Mouse (Mus musculus) bone marrow macrophage, adult 2 months (primary cell): ENCODE measurements around the gene Adcy9. TPM values are rescaled to one million over a fixed set of nuclear protein-coding genes. Genes with fewer than 3 reads are reported as not detected.

ENCODE experiments used
- H3K27ac ChIP-seq: 2 replicates; pipeline ENCODE4 v1.5.1; 2012; ENCODE audit warnings: low read depth, low read length; ENCODE audit not compliant: insufficient read depth
- H3K4me1 ChIP-seq: 2 replicates; pipeline ENCODE4 v1.6.1; 2012; ENCODE audit warnings: low read length; ENCODE audit not compliant: control insufficient read depth, insufficient read depth
- H3K4me3 ChIP-seq: 2 replicates; pipeline ENCODE4 v1.5.1; 2012; ENCODE audit warnings: mild to moderate bottlenecking, low read length, moderate library complexity; ENCODE audit not compliant: insufficient read depth
- CTCF ChIP-seq: IDR thresholded peaks from 2 replicates; pipeline ENCODE4 v1.5.1; 2012; ENCODE audit warnings: low read depth, mild to moderate bottlenecking, low read length, moderate library complexity
- POLR2A ChIP-seq: IDR thresholded peaks from 2 replicates; pipeline ENCODE4 v1.6.1; 2012; ENCODE audit warnings: mild to moderate bottlenecking, low read depth, low read length, borderline replicate concordance
- polyA plus RNA-seq: library from polyadenylated mRNA; stranded (reverse); fragments of >200 nt; gene quantifications from 2 replicates; pipeline ENCODE4 v1.2.4, GENCODE M21; 2012; ENCODE audit not compliant: missing spikeins, insufficient read depth, insufficient read length

Gene Adcy9
- polyA plus RNA-seq, 1 experiment, result 10.5 TPM

GRCm38 (mm10) chr16:4279601-4280000, 140.7 kb downstream of the Adcy9 start:
- H3K4me3 ChIP-seq, result no peak overlapping the region
- no peak overlapping the region for H3K27ac ChIP-seq
- peaks cover 44% of the 10 kb centered on the region for H3K4me1 ChIP-seq
- TF ChIP-seq POLR2A (no peak), CTCF (no peak)

GRCm38 (mm10) chr16:4276621-4277020, 143.7 kb downstream of the Adcy9 start:
- TF ChIP-seq CTCF (no peak), POLR2A (no peak)
- Histone ChIP-seq H3K4me3 (no peak overlapping the region), H3K4me1 (peaks cover 59% of the 10 kb centered on the region), H3K27ac (peak overlapping the region; percentile 59)

- Histone ChIP-seq H3K4me1 (peaks cover 54% of the 10 kb centered on the region), H3K4me3 (no peak overlapping the region), H3K27ac (peak overlapping the region; percentile 59)
- no peak for TF ChIP-seq POLR2A
Measured at GRCm38 (mm10) chr16:4276151-4276550, 144.1 kb downstream of the Adcy9 start.

GRCm38 (mm10) chr16:4273702-4274476, 146.4 kb downstream of the Adcy9 start:
- no peak overlapping the region for H3K4me3 ChIP-seq
- peak overlapping the region; percentile 40 for H3K27ac ChIP-seq
- H3K4me1 ChIP-seq, result peaks cover 36% of the 10 kb centered on the region
- TF ChIP-seq CTCF (no peak), POLR2A (no peak)

- Histone ChIP-seq H3K4me1 (peaks cover 36% of the 10 kb centered on the region), H3K27ac (no peak overlapping the region), H3K4me3 (no peak overlapping the region)
- no peak for TF ChIP-seq POLR2A
- TF ChIP-seq CTCF, result no peak
Measured at GRCm38 (mm10) chr16:4272254-4272653, 148.0 kb downstream of the Adcy9 start.

DNA sequence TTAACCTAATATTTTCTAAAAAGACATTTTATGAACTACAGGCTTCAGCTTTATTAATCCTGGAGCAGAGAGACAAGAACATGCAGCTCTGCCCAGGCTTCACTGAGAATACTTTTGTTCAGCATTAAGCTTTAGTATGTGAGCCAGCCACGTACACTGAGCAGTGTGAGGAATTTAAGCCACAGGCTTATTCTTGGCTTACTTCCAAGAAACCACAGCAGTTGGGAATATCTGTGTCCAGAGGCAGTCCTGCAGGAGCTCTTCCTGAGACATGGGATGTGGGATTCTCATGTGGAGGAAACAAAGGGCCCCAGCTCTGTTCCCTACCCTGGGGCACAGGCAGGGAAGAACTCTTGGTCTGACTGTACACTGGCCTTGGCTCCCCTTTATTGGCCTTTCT, 149.4 kb downstream of the Adcy9 start:
- Histone ChIP-seq H3K4me3 (no peak overlapping the region), H3K4me1 (peaks cover 28% of the 10 kb centered on the region), H3K27ac (no peak overlapping the region)
- TF ChIP-seq POLR2A (no peak), CTCF (no peak)

GRCm38 (mm10) chr16:4267857-4268666, 152.2 kb downstream of the Adcy9 start:
- TF ChIP-seq CTCF, result peak; percentile 29; the same call in 1 of the 2 replicates
- TF ChIP-seq POLR2A, result no peak
- Histone ChIP-seq H3K4me3 (peak overlapping the region; percentile 25; the same call in 1 of the 2 replicates), H3K27ac (no peak overlapping the region), H3K4me1 (peaks cover 4% of the 10 kb centered on the region)

DNA sequence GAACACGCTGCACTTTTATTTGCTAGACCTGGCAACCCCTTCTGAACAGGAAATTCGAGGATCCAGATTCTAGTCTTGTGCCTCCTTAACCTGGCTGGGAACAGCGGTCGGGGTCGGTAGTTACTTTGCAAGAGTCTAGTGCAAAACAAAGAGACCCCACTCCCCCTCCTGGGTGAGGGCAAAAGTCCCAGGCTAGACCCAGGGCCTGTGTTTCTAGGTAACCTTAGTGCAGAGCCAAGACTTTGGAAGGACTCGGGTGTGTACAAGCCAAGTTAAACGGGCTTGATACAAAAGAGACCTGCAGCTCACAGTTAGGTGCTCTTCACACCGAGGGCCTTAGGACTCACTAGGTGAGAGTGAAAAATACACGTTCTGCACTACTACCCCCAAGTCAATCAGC, 152.8 kb downstream of the Adcy9 start:
- Histone ChIP-seq H3K4me3 (no peak overlapping the region), H3K27ac (no peak overlapping the region), H3K4me1 (no peaks in the 10 kb centered on the region)
- no peak for TF ChIP-seq POLR2A

GRCm38 (mm10) chr16:4265351-4265750, 154.9 kb downstream of the Adcy9 start:
- Histone ChIP-seq H3K4me3 (no peak overlapping the region), H3K27ac (no peak overlapping the region), H3K4me1 (no peaks in the 10 kb centered on the region)
- TF ChIP-seq POLR2A (no peak), CTCF (no peak)

DNA sequence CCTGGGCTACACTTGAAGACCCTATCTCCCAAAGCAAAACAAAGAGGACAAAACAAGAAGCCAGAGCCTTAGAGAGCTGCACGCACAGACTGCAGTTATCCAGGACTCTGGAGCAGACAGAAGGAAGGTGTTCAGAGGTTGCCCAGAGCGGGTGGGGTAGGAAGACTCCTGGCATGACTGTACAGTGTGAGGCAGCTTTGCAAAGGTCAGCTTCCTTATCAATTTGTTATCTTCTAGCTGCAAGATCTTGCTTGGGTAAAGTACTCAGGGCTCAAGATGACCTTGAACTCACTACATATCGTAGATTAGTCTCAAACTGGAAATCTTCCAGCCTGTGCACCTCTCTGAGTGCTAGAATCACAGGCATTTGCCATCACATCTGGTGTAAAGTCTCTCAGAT, 156.8 kb downstream of the Adcy9 start:
- no peak for TF ChIP-seq POLR2A
- TF ChIP-seq CTCF, result no peak

More for the DNA sequence above, 156.8 kb downstream of the Adcy9 start:
- Histone ChIP-seq H3K4me1 (no peaks in the 10 kb centered on the region), H3K27ac (no peak overlapping the region), H3K4me3 (no peak overlapping the region)
